Mouse (Mus musculus): ENCODE results near the gene Ttc28. TPM values are rescaled to one million over a fixed set of nuclear protein-coding genes. Genes with fewer than 3 reads are reported as not detected.

Ttc28 gene
- total and polyA plus RNA-seq, 2 experiments from 2014 or later = 10.6 to 53.1 TPM

DNA sequence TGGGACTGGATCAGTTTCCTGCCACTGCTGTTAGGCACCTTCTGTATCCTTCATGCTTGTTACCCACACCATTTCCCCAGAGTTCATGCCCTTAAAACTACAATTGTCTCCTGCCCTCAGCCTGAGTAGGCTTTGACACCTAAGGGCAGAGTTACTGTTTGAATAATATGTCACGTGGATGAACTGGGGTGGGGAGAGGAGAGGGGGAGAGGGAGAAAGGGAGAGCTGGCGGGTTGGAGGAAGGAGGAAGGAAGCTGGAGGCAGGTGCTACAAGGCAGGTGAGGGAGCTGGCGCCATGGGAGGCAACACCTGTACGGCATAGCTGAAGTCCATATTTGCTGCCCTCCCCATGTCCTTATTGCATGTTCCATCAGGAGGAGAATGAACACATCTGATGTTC lies 137.7 kb downstream of the Ttc28 start:
- Histone ChIP-seq H3K27ac (ENCODE audit: low read depth, low read length) (no peak overlapping the region), H3K9ac (replicated peaks; ENCODE audit: low read length, poor library complexity, severe bottlenecking) (no peak overlapping the region), H3K27me3 (ENCODE audit: insufficient read depth, low read length) (no peaks in the 10 kb centered on the region), H3K4me2 (ENCODE audit: low read depth, low read length, poor library complexity, severe bottlenecking) (no peak overlapping the region), H3K4me1 (ENCODE audit: insufficient read depth, low read length) (peaks cover 9% of the 10 kb centered on the region; the same call in 1 of the 2 replicates), H3K4me3 (ENCODE audit: low read depth, low read length) (no peak overlapping the region), H3K36me3 (ENCODE audit: insufficient read depth, low read length) (no peaks in the 10 kb centered on the region), H3K9me3 (ENCODE audit: low read length) (no peaks in the 10 kb centered on the region)
- no peak for ATAC-seq (ENCODE audit: low FRiP score)
- no peak for DNase-seq (ENCODE audit: low spot score)
- 78% methylated on average over 4 of the region's 4 CpGs for WGBS
- no peak for TF ChIP-seq CTCF (IDR thresholded peaks at IDR 0.05)

DNA sequence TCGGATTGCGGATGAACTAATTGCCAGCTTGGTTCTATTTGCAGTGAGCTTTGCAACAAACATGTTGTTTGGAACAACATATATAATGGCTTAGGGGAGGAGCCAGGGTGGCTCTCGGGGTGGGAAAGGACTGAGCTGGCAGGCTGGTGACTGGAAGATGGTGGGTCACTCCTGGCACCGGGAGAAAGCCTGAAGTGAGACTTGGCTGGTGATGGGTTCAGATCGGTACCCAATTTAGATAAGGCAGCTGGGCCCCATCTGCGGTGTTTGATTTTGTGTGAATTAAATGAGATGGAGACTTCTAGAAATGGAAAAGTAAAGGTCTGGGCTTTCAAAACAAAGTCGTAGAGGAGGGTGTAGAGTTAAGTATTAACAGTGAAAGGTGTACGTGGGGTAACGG lies 142.7 kb downstream of the Ttc28 start:
- DNase-seq (ENCODE audit: low spot score) = no peak
- 85% methylated on average over 9 of the region's 9 CpGs for WGBS
- no peak for ATAC-seq (ENCODE audit: low FRiP score)

GRCm38 (mm10) chr5:111022940-111023339 lies 143.3 kb downstream of the Ttc28 start:
- Histone ChIP-seq H3K9ac (replicated peaks; ENCODE audit: low read length, poor library complexity, severe bottlenecking) (no peak overlapping the region), H3K36me3 (ENCODE audit: insufficient read depth, low read length) (no peaks in the 10 kb centered on the region), H3K4me1 (ENCODE audit: insufficient read depth, low read length) (peaks cover 23% of the 10 kb centered on the region), H3K27me3 (ENCODE audit: insufficient read depth, low read length) (no peaks in the 10 kb centered on the region), H3K9me3 (ENCODE audit: low read length) (no peaks in the 10 kb centered on the region), H3K4me3 (ENCODE audit: low read depth, low read length) (no peak overlapping the region), H3K27ac (ENCODE audit: low read depth, low read length) (no peak overlapping the region), H3K4me2 (ENCODE audit: low read depth, low read length, poor library complexity, severe bottlenecking) (no peak overlapping the region)
- no peak for TF ChIP-seq CTCF (IDR thresholded peaks at IDR 0.05)
- DNase-seq (ENCODE audit: low spot score) (peak; percentile 42), ATAC-seq (ENCODE audit: low FRiP score) (no peak)
- 77% methylated on average over 1 of the region's 1 CpGs for WGBS

More for the DNA sequence above, 142.7 kb downstream of the Ttc28 start:
- H3K27me3 ChIP-seq (ENCODE audit: insufficient read depth, low read length) = no peaks in the 10 kb centered on the region
- no peak for TF ChIP-seq CTCF (IDR thresholded peaks at IDR 0.05)
- H3K36me3 ChIP-seq (ENCODE audit: insufficient read depth, low read length) = no peaks in the 10 kb centered on the region
- H3K4me3 ChIP-seq (ENCODE audit: low read depth, low read length) = no peak overlapping the region
- no peak overlapping the region for H3K4me2 ChIP-seq (ENCODE audit: low read depth, low read length, poor library complexity, severe bottlenecking)
- no peak overlapping the region for H3K27ac ChIP-seq (ENCODE audit: low read depth, low read length)
- H3K9me3 ChIP-seq (ENCODE audit: low read length) = no peaks in the 10 kb centered on the region
- H3K4me1 ChIP-seq (ENCODE audit: insufficient read depth, low read length) = peaks cover 20% of the 10 kb centered on the region
- H3K9ac ChIP-seq (replicated peaks; ENCODE audit: low read length, poor library complexity, severe bottlenecking) = no peak overlapping the region

DNA sequence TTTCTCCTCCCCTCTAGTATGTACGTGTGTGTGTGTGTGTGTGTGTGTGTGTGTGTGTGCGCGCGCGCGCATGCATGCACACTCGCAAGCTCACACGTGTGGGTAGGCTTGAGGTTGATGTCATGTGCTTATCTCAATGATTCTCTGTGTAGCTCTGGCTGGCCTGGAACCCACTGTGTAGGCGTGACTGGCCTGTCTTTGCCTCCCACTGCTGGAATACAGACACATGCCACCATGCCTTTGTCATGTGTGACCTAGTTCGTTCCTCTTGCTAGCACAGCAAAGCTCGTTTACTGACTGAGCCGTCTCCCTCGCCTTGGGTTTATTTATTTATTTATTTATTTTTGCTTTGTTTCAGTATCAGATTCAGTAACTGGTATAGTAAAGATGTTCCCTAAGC lies 145.0 kb downstream of the Ttc28 start:
- Histone ChIP-seq H3K27ac (ENCODE audit: low read depth, low read length) (peak overlapping the region; percentile 21), H3K27me3 (ENCODE audit: insufficient read depth, low read length) (no peaks in the 10 kb centered on the region), H3K9ac (replicated peaks; ENCODE audit: low read length, poor library complexity, severe bottlenecking) (0 out of 2 replicates have a peak overlapping the region, but pooled peaks have one; percentile 36), H3K36me3 (ENCODE audit: insufficient read depth, low read length) (no peaks in the 10 kb centered on the region), H3K9me3 (ENCODE audit: low read length) (no peaks in the 10 kb centered on the region), H3K4me2 (ENCODE audit: low read depth, low read length, poor library complexity, severe bottlenecking) (no peak overlapping the region), H3K4me1 (ENCODE audit: insufficient read depth, low read length) (peaks cover 22% of the 10 kb centered on the region), H3K4me3 (ENCODE audit: low read depth, low read length) (no peak overlapping the region)
- WGBS = 69% methylated on average over 13 of the region's 13 CpGs
- no peak for TF ChIP-seq CTCF (IDR thresholded peaks at IDR 0.05)
- DNase-seq (ENCODE audit: low spot score) = no peak
- no peak for ATAC-seq (ENCODE audit: low FRiP score)

DNA sequence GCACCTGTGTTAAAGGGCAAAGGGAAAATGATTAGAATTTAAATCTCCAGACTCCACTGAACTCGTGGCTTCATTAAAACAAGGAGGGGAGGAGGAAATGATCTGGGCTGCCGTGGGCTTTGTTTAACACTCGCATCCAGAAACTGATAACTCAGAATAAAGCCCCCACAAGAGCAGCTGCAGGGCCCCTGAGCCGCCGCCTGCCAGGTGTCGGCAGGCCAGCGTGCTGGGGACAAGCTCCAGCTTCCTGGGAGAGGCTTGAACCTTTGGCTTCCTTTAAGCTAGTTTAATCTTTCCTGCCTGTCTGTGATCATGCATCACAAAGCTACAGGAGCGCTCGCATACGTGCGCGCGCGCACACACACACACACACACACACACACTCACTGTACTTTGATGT lies 145.9 kb downstream of the Ttc28 start:
- Histone ChIP-seq H3K9me3 (ENCODE audit: low read length) (no peaks in the 10 kb centered on the region), H3K4me2 (ENCODE audit: low read depth, low read length, poor library complexity, severe bottlenecking) (no peak overlapping the region; the same call in 1 of the 2 replicates), H3K27me3 (ENCODE audit: insufficient read depth, low read length) (no peaks in the 10 kb centered on the region), H3K4me1 (ENCODE audit: insufficient read depth, low read length) (peaks cover 22% of the 10 kb centered on the region), H3K9ac (replicated peaks; ENCODE audit: low read length, poor library complexity, severe bottlenecking) (0 out of 2 replicates have a peak overlapping the region, but pooled peaks have one; percentile 48), H3K27ac (ENCODE audit: low read depth, low read length) (peak overlapping the region; percentile 21; the same call in 1 of the 2 replicates), H3K4me3 (ENCODE audit: low read depth, low read length) (no peak overlapping the region), H3K36me3 (ENCODE audit: insufficient read depth, low read length) (no peaks in the 10 kb centered on the region)
- TF ChIP-seq CTCF (IDR thresholded peaks at IDR 0.05) = no peak
- WGBS = 42% methylated on average over 14 of the region's 14 CpGs
- no peak for ATAC-seq (ENCODE audit: low FRiP score)
- DNase-seq (ENCODE audit: low spot score) = peak; percentile 43

GRCm38 (mm10) chr5:111026209-111026608 lies 146.6 kb downstream of the Ttc28 start:
- ATAC-seq (ENCODE audit: low FRiP score) = no peak
- WGBS = 51% methylated on average over 8 of the region's 8 CpGs

More at GRCm38 (mm10) chr5:111026209-111026608, 146.6 kb downstream of the Ttc28 start:
- no peak overlapping the region for H3K9ac ChIP-seq (replicated peaks; ENCODE audit: low read length, poor library complexity, severe bottlenecking)
- no peaks in the 10 kb centered on the region for H3K36me3 ChIP-seq (ENCODE audit: insufficient read depth, low read length)
- no peak overlapping the region for H3K4me3 ChIP-seq (ENCODE audit: low read depth, low read length)
- no peaks in the 10 kb centered on the region for H3K9me3 ChIP-seq (ENCODE audit: low read length)
- peaks cover 22% of the 10 kb centered on the region for H3K4me1 ChIP-seq (ENCODE audit: insufficient read depth, low read length)
- TF ChIP-seq CTCF (IDR thresholded peaks at IDR 0.05) = peak; percentile 33
- 0 out of 2 replicates have a peak overlapping the region, but pooled peaks have one; percentile 12 for H3K27ac ChIP-seq (ENCODE audit: low read depth, low read length)
- no peak for DNase-seq (ENCODE audit: low spot score)
- H3K4me2 ChIP-seq (ENCODE audit: low read depth, low read length, poor library complexity, severe bottlenecking) = no peak overlapping the region
- H3K27me3 ChIP-seq (ENCODE audit: insufficient read depth, low read length) = no peaks in the 10 kb centered on the region

Data from midbrain, postnatal 0 days (tissue).